Mouse (Mus musculus): Measurements from ENCODE around the gene Lrmp. TPM values are rescaled to one million over a fixed set of nuclear protein-coding genes. Genes with fewer than 3 reads are reported as not detected.
A peak's percentile ranks its signal among the peaks of the same experiment; 100 is the strongest.
"Not testable (repeated sequence)": the region's sequence is repeated elsewhere in the genome, so short reads cannot be mapped to it uniquely, and the experiment has no call there.

Gene Lrmp
- polyA plus RNA-seq, 1 experiment from 2014 or later, result 17.5 TPM

DNA sequence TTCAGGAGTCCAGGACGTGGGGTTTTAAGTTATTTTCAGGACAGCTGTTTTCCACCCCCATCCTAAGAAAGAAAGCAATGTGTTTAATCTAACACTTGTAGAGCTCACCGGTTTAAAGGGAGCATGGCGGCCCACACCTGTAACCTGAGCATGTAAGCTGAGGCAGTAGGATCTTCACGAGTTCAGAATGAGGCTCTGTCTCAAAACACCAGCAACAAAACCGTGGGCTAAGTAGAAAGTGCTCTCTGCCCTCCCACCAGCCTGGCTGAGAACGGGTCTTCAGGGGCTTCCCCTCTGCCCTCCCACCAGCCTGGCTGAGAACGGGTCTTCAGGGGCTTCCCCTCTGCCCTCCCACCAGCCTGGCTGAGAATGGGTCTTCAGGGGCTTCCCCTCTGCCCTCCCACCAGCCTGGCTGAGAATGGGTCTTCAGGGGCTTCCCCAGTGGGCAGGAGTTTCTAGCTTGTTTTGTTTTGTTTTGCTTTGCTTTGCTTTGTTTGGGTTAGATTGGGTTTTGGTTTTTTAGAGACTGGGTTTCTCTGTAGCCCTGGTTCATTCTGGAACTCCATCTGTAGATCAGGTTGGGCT, 22.3 kb upstream of the Lrmp start:
- WGBS (ENCODE audit: insufficient replicate concordance), result 47% methylated on average over 7 of the region's 7 CpGs
- not testable (repeated sequence) for H3K4me3 ChIP-seq (ENCODE audit: low read depth, low read length); H3K27ac ChIP-seq (ENCODE audit: low read length); H3K36me3 ChIP-seq (ENCODE audit: control insufficient read depth, insufficient read depth); H3K9ac ChIP-seq (ENCODE audit: low read depth, low read length); H3K4me1 ChIP-seq (ENCODE audit: control insufficient read depth, low read depth, low read length); H3K9me3 ChIP-seq (replicated peaks; ENCODE audit: control insufficient read depth, low read length); H3K4me2 ChIP-seq (ENCODE audit: low read depth, low read length); ATAC-seq (ENCODE audit: low read depth); H3K27me3 ChIP-seq (ENCODE audit: control insufficient read depth, insufficient read depth, low read depth, low read length)

GRCm38 (mm10) chr6:145094431-145094830, 21.0 kb upstream of the Lrmp start:
- Histone ChIP-seq H3K9me3 (replicated peaks; ENCODE audit: control insufficient read depth, low read length) (no peaks in the 10 kb centered on the region), H3K4me2 (ENCODE audit: low read depth, low read length) (no peak overlapping the region), H3K4me3 (ENCODE audit: low read depth, low read length) (no peak overlapping the region), H3K36me3 (ENCODE audit: control insufficient read depth, insufficient read depth) (no peaks in the 10 kb centered on the region), H3K9ac (ENCODE audit: low read depth, low read length) (no peak overlapping the region), H3K4me1 (ENCODE audit: control insufficient read depth, low read depth, low read length) (no peaks in the 10 kb centered on the region), H3K27me3 (ENCODE audit: control insufficient read depth, insufficient read depth, low read depth, low read length) (no peaks in the 10 kb centered on the region), H3K27ac (ENCODE audit: low read length) (no peak overlapping the region)
- WGBS (ENCODE audit: insufficient replicate concordance), result 56% methylated on average over 4 of the region's 4 CpGs
- ATAC-seq (ENCODE audit: low read depth), result no peak

- WGBS (ENCODE audit: insufficient replicate concordance), result 22% methylated on average over 9 of the region's 9 CpGs
- no peak overlapping the region for H3K27ac ChIP-seq (ENCODE audit: low read length)
- H3K4me2 ChIP-seq (ENCODE audit: low read depth, low read length), result no peak overlapping the region
Observed at GRCm38 (mm10) chr6:145100923-145101322, 14.5 kb upstream of the Lrmp start.

GRCm38 (mm10) chr6:145104241-145104939, 11.1 kb upstream of the Lrmp start:
- Histone ChIP-seq H3K27ac (ENCODE audit: low read length) (no peak overlapping the region), H3K9me3 (replicated peaks; ENCODE audit: control insufficient read depth, low read length) (no peaks in the 10 kb centered on the region), H3K4me2 (ENCODE audit: low read depth, low read length) (no peak overlapping the region), H3K36me3 (ENCODE audit: control insufficient read depth, insufficient read depth) (no peaks in the 10 kb centered on the region), H3K27me3 (ENCODE audit: control insufficient read depth, insufficient read depth, low read depth, low read length) (no peaks in the 10 kb centered on the region), H3K4me3 (ENCODE audit: low read depth, low read length) (no peak overlapping the region), H3K4me1 (ENCODE audit: control insufficient read depth, low read depth, low read length) (no peaks in the 10 kb centered on the region), H3K9ac (ENCODE audit: low read depth, low read length) (no peak overlapping the region)
- no peak for ATAC-seq (ENCODE audit: low read depth)
- WGBS (ENCODE audit: insufficient replicate concordance), result 57% methylated on average over 10 of the region's 10 CpGs

More at GRCm38 (mm10) chr6:145100923-145101322, 14.5 kb upstream of the Lrmp start:
- no peaks in the 10 kb centered on the region for H3K4me1 ChIP-seq (ENCODE audit: control insufficient read depth, low read depth, low read length)
- H3K9ac ChIP-seq (ENCODE audit: low read depth, low read length), result no peak overlapping the region
- no peaks in the 10 kb centered on the region for H3K36me3 ChIP-seq (ENCODE audit: control insufficient read depth, insufficient read depth)
- H3K27me3 ChIP-seq (ENCODE audit: control insufficient read depth, insufficient read depth, low read depth, low read length), result no peaks in the 10 kb centered on the region
- no peaks in the 10 kb centered on the region for H3K9me3 ChIP-seq (replicated peaks; ENCODE audit: control insufficient read depth, low read length)
- no peak for ATAC-seq (ENCODE audit: low read depth)
- H3K4me3 ChIP-seq (ENCODE audit: low read depth, low read length), result no peak overlapping the region

GRCm38 (mm10) chr6:145105439-145105838, 10.0 kb upstream of the Lrmp start:
- no peak for ATAC-seq (ENCODE audit: low read depth)
- no peak overlapping the region for H3K27ac ChIP-seq (ENCODE audit: low read length)
- no peak overlapping the region for H3K9ac ChIP-seq (ENCODE audit: low read depth, low read length)
- H3K4me2 ChIP-seq (ENCODE audit: low read depth, low read length), result no peak overlapping the region
- H3K36me3 ChIP-seq (ENCODE audit: control insufficient read depth, insufficient read depth), result no peaks in the 10 kb centered on the region
- H3K4me3 ChIP-seq (ENCODE audit: low read depth, low read length), result no peak overlapping the region
- no peaks in the 10 kb centered on the region for H3K4me1 ChIP-seq (ENCODE audit: control insufficient read depth, low read depth, low read length)
- no peaks in the 10 kb centered on the region for H3K9me3 ChIP-seq (replicated peaks; ENCODE audit: control insufficient read depth, low read length)
- WGBS (ENCODE audit: insufficient replicate concordance), result 76% methylated on average over 10 of the region's 10 CpGs
- H3K27me3 ChIP-seq (ENCODE audit: control insufficient read depth, insufficient read depth, low read depth, low read length), result no peaks in the 10 kb centered on the region

DNA sequence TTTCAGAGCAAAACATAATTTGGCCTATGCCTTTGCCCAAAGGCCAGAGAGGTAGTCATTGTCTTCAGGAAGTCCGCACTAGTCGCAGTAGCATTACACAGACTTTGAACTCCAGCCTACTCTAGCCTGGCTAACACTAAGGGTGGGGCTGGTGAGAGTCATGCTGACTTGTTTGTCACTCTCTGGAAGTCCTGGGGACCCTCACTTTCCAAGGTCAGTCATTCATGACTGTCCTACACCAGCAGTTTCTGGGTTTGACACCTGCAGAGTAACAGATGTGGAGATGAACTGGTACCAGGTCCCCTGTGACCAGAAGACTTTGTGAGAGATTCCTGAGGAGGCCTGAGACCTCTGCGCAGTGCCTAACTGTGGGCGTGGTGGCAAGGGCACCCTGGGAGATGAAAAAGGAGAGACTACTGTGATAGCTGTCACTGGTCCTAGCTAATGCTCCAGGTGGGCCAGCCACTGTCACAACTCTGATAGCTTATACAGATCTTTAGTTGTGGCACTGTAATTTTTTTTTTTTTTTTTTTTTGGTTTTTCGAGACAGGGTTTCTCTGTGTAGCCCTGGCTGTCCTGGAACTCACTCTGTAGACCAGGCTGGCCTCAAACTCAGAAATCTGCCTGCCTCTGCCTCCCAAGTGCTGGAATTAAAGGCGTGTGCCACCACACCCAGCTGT, 9.2 kb upstream of the Lrmp start:
- no peak overlapping the region for H3K9ac ChIP-seq (ENCODE audit: low read depth, low read length)
- H3K4me2 ChIP-seq (ENCODE audit: low read depth, low read length), result no peak overlapping the region
- no peak overlapping the region for H3K27ac ChIP-seq (ENCODE audit: low read length)
- H3K36me3 ChIP-seq (ENCODE audit: control insufficient read depth, insufficient read depth), result no peaks in the 10 kb centered on the region
- no peaks in the 10 kb centered on the region for H3K4me1 ChIP-seq (ENCODE audit: control insufficient read depth, low read depth, low read length)
- H3K9me3 ChIP-seq (replicated peaks; ENCODE audit: control insufficient read depth, low read length), result no peaks in the 10 kb centered on the region
- H3K4me3 ChIP-seq (ENCODE audit: low read depth, low read length), result no peak overlapping the region
- no peaks in the 10 kb centered on the region for H3K27me3 ChIP-seq (ENCODE audit: control insufficient read depth, insufficient read depth, low read depth, low read length)
- peak; percentile 35; the same call in 1 of the 2 replicates for ATAC-seq (ENCODE audit: low read depth)
- WGBS (ENCODE audit: insufficient replicate concordance), result 62% methylated on average over 5 of the region's 6 CpGs

DNA sequence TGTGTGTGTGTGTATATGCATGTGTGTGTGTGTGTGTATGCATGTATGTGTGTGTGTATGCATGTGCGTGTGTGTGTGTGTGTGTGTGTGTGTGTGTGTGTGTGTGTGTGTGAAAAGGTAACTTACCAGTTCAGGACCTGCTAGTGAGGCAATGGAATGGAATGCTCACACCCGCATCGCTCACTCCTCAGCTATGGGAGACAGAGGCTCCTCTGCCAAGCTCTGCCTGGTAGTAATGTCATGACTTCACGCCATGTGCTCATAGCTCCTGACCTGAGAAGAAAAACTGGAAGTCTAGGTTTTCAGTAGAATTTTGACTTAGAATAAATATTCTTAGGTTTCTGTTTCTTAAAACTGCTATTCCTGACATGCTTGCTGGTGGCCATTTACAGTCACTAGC, 4.7 kb upstream of the Lrmp start:
- WGBS (ENCODE audit: insufficient replicate concordance), result 73% methylated on average over 4 of the region's 4 CpGs
- no peak overlapping the region for H3K27ac ChIP-seq (ENCODE audit: low read length)
- H3K9ac ChIP-seq (ENCODE audit: low read depth, low read length), result no peak overlapping the region
- H3K9me3 ChIP-seq (replicated peaks; ENCODE audit: control insufficient read depth, low read length), result no peaks in the 10 kb centered on the region
- no peaks in the 10 kb centered on the region for H3K36me3 ChIP-seq (ENCODE audit: control insufficient read depth, insufficient read depth)
- no peak overlapping the region for H3K4me2 ChIP-seq (ENCODE audit: low read depth, low read length)
- no peak overlapping the region for H3K4me3 ChIP-seq (ENCODE audit: low read depth, low read length)
- no peaks in the 10 kb centered on the region; the same call in 1 of the 2 replicates for H3K4me1 ChIP-seq (ENCODE audit: control insufficient read depth, low read depth, low read length)
- no peak for ATAC-seq (ENCODE audit: low read depth)
- no peaks in the 10 kb centered on the region for H3K27me3 ChIP-seq (ENCODE audit: control insufficient read depth, insufficient read depth, low read depth, low read length)

DNA sequence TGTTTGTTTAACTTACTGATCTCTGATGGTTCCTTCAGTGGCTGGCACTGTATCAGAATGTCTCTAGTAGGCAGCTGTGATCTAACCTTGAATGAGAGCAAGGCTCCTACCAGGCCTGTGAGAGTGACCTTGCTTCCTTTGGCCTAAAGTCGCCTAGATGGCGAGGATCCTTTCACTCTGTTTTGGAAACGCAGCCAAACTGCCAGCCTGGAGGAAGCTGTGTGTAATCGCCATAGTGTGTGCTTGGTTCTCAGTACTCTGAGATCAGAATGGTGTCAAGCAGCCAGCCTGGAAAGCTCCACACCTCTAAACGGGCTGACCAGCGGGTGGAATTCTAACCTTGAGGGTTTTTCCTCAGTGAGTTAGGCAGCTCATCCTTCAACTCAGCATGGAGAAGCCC, 2.6 kb upstream of the Lrmp start:
- Histone ChIP-seq H3K9me3 (replicated peaks; ENCODE audit: control insufficient read depth, low read length) (no peaks in the 10 kb centered on the region), H3K36me3 (ENCODE audit: control insufficient read depth, insufficient read depth) (no peaks in the 10 kb centered on the region), H3K4me3 (ENCODE audit: low read depth, low read length) (no peak overlapping the region), H3K4me2 (ENCODE audit: low read depth, low read length) (no peak overlapping the region), H3K9ac (ENCODE audit: low read depth, low read length) (no peak overlapping the region), H3K4me1 (ENCODE audit: control insufficient read depth, low read depth, low read length) (peaks cover 9% of the 10 kb centered on the region), H3K27me3 (ENCODE audit: control insufficient read depth, insufficient read depth, low read depth, low read length) (no peaks in the 10 kb centered on the region), H3K27ac (ENCODE audit: low read length) (no peak overlapping the region)
- WGBS (ENCODE audit: insufficient replicate concordance), result 56% methylated on average over 6 of the region's 6 CpGs
- no peak for ATAC-seq (ENCODE audit: low read depth)

GRCm38 (mm10) chr6:145114561-145114960, 892 bp upstream of the Lrmp start:
- ATAC-seq (ENCODE audit: low read depth), result no peak

More at GRCm38 (mm10) chr6:145114561-145114960, 892 bp upstream of the Lrmp start:
- no peak overlapping the region for H3K27ac ChIP-seq (ENCODE audit: low read length)
- WGBS (ENCODE audit: insufficient replicate concordance), result 41% methylated on average over 2 of the region's 2 CpGs
- no peak overlapping the region for H3K4me2 ChIP-seq (ENCODE audit: low read depth, low read length)
- H3K27me3 ChIP-seq (ENCODE audit: control insufficient read depth, insufficient read depth, low read depth, low read length), result no peaks in the 10 kb centered on the region
- no peak overlapping the region for H3K4me3 ChIP-seq (ENCODE audit: low read depth, low read length)
- H3K9ac ChIP-seq (ENCODE audit: low read depth, low read length), result no peak overlapping the region
- no peaks in the 10 kb centered on the region for H3K9me3 ChIP-seq (replicated peaks; ENCODE audit: control insufficient read depth, low read length)
- peaks cover 9% of the 10 kb centered on the region for H3K4me1 ChIP-seq (ENCODE audit: control insufficient read depth, low read depth, low read length)
- no peaks in the 10 kb centered on the region for H3K36me3 ChIP-seq (ENCODE audit: control insufficient read depth, insufficient read depth)

Measured in liver, embryonic 16.5 days (tissue).